Mouse (Mus musculus): ENCODE measurements around the gene Pinlyp.

Gene Pinlyp

DNA sequence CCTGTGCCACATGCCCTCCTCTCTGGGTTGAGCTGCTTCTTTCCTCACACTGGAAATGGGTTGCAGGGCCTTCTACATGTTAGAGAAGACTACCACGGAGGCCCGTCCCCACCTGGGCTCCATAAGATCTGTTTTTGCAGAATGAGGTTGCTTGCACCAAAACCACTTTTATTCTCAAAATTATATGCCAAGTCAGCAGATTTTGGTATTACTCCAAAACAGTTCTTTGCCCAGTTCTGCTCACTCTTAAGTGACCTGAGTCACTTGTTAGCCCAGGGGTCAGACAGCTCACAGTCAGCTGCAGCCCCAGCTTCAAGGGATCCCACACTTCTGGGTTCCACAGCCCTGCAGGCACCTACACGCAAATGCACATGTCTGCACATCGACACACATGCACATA lies 15.5 kb upstream of the Pinlyp start:
- no peak for DNase-seq (ENCODE audit: low spot score)

DNA sequence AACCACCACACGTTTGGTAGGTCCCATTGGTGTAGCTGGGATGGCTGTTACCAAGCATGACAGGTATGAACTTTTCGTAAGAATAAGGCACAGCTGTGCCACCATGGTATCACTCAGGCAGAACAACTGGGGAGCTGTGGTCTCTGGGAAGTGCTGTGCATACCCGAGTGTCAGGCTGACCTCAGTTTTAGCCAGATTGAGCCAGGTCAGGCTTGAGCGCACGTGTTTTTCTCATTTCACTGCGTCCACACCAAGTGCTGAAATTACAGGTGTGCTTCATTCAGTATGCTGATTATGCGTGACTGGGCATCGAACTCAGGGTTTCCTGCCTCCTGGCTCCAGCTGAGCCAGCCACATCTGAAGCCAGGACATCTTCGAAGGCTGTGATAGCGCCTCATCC lies 9.9 kb upstream of the Pinlyp start:
- no peak for DNase-seq (ENCODE audit: low spot score)

DNA sequence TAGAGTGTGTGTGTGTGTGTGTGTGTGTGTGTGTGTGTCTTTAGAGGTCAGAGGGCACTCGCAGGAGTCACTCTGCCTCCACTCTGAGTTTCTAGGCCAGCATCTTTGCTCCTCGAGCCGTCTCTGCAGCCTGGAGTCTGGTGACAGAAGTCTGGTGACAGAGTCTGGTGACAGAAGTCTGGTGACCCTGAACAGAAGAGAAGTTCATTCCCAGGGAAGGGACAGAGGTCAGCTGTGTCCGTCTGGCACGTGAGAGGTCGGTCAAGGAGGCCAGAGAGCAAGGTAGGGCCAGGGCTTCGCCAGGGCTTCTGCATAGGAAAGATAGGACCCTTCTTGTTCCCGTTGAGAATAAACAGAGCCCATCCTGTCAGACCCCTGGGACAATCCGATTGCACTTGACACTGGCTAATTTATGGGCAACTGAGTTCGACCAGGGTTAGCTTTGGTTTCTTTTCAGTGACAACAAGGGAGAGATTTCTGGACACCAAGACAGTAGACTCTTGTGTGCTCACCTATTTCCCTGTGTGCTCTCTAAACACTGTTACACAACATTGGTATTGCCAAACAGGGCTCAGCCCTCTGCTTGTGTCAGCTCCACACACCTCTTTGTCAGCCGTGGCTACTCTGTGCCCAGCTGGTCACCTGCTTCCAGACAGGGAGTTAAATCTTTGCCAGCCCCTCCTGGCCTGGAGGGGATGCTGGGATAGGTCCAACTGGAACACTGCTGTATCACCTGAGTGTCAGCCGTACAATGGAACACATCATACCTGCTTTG lies 6.3 kb upstream of the Pinlyp start:
- DNase-seq (ENCODE audit: low spot score): no peak

DNA sequence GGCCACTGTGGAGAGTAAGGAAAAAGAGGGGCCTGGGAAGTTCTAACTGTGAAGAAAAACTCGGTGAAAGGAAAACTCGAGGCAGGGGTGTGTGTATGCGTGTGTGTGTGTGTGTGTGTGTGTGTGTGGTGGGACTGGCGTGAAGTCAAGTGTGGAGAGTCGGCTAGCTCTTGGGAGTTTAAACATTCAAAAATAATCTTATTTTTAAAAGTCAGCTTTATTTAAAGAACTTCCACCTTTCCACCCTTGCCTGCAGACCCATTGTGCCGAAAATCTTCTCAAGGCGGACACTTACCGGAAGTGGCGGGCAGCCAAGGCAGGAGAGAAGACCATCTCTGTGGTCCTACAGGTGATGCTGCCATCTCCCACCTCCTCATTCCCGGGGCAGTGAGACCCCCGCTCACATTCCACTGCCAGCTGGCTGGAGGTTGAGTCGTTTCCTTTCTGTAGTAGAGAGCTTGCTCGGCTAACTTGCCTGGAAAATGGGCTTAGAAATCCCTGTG lies 1.7 kb upstream of the Pinlyp start:
- no peak for DNase-seq (ENCODE audit: low spot score)

DNA sequence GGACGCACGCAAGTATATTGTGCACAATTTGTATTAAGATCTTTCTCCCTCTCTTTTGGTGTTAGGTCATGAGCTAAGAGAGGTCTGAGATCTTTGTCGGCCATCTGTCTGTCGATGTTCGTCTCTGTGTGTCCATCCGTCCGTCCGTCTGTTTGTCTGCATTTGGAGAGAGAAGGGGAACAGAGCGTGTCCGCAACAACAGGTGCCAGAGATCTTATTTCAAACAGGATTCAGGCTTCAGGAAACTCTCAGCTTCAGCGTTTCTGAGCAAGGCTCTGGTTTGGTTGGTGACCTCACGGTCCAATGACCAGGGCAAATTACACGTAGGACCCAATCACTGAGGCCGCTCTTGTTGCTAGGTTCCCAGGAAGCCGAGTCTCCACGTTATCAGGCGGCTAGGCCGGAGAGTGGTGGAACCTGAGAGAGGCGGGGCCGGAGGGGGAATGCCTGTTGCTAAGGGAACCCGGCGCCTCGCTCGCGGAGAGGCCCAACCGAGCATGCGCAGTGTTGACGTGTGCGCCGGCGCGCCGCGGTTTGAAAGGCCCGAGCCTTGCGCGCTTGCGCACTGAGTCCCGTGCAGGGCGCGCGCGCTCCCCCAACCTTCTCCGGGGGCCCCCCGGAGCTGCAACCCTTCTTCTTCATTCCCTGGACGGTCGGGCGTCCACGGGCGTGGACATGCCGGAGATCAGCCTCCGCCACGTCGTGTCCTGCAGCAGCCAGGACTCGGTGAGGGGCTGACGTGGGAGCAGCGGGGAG lies 894 bp upstream of the Pinlyp start:
- DNase-seq (ENCODE audit: low spot score): peak; percentile 99

DNA sequence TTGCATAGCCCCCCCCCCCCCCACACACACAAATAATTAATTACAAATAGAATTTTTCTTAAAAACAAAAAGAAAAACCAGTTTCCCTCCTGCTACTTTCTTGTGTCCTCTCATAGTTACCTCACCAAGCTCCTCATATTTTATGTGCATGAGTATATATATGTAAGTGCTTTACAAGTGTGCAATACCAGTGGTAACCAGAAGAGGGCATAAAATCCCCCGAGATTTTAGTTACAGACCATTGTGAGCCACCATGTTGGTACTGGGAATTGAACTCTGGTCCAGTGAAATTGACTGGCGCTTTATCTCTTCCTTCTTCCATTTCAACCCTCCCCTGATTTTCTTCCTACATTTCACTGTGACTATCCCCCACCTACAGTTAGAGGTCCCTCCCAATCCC lies 1.4 kb downstream of the Pinlyp start:
- DNase-seq (ENCODE audit: low spot score): no peak

DNA sequence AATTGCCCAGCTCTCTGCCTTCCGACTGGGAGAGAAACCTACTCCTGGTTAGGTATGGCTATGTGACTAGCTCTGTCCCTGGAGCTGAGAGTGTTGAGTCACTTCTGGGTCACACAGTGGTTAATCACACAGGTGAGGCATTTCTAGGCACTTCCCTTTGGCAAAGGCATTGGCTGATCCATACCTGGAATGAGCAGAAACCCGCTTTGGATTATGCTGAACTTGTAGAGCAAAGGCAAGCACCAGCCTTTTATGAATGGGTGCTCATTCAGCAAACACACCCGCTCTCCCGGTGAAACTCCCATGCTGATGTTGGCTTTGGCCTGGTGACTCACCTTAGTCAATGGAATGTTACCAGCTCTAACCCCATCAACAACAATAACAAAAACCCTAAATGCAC lies 6.2 kb downstream of the Pinlyp start:
- DNase-seq (ENCODE audit: low spot score): no peak

DNA sequence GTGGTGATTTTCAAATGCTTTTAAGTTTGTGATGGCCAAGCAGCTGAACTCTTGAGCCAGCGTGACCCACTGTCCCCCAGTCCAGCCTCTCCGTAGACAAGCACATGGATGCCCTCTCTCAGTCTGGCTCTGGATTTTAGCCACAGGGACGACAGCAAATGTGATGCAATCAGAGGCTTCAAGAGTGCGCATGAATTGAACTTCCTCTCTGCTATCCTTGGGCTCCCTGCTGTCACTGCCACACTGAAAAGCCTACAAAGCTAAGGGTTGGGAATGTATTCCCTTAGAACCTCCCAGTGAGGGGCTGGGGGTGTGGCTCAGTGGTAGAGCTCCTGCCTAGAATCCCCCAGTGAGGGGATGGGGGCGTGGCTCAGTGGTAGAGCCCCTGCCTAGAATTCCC lies 7.2 kb downstream of the Pinlyp start:
- DNase-seq (ENCODE audit: low spot score): no peak

DNA sequence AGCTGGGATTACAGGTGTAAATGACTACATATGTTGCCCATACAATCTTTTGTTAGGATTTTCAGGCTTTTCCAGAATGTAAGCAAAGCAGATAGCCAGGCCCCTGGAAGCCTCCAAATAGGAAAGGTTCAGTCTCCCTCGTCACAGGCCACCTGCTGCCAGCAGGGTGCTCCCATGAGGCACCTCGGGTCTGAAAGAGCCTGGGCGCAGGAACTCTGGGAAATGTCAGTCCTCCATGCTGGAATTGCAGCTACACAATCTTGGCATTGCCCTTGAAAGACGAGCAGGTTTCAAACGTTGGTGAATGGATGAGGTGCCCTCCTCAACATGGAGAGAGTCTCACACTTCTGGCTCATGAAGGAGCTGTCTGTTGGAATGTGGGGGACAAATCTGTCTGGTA lies 7.8 kb downstream of the Pinlyp start:
- no peak for DNase-seq (ENCODE audit: low spot score)

DNA sequence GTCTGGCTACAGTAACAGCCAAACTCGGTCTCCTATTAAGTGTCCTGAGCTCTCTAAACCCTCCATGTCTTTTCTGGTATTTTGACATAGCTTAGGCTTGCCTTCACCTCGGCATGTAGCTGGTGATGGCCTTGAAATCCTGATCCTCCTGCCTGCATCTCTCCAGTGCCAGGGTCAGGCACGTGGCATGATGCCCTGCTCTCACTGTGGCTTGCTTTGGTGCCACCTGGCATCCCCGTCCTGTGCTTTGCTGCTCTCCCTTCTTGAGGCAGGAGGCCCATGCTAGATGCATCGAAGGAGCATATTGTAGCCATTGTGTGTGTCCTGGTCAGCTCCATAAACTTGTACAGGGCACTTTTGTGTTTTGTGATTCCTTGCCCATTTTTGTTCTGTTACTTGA lies 8.3 kb downstream of the Pinlyp start:
- DNase-seq (ENCODE audit: low spot score): no peak

DNA sequence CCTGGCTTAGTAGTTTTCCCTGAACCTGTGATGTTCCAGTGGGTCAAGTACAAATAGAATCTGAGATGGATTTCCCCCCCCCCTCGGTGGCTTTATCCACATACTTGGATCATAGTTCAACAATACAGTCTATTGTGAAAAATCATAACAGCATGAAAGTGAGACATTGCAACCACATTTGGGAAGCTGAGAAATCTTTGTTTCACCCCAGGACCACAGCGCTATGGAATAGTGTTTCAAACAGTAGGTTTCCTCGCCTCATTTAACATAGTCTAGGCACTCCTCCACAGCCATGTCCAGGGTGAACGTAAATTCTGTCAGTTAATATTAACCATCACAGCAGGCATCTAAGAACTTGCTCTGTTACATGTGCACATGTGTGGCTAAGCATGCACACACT lies 8.8 kb downstream of the Pinlyp start:
- DNase-seq (ENCODE audit: low spot score): no peak

DNA sequence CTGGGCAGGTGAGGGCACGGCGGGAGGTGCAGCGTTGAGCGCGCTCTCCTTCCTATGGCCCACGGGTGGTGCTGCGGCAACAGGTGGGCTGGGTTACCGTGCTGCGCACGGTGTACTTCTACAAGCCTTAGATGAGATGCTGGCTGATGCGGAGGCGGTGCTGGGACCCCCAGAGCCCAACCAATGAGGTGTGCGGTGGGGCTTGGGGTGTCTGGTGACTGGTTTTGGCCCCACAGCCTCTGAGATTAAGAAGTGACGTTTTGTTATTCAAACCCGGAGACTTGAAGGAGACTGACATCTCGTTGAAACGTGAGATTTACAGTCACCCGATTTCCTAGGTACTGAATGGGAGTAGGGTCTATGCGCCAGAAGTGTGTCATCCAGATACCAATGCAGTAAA lies 11.6 kb downstream of the Pinlyp start:
- DNase-seq (ENCODE audit: low spot score): no peak

DNA sequence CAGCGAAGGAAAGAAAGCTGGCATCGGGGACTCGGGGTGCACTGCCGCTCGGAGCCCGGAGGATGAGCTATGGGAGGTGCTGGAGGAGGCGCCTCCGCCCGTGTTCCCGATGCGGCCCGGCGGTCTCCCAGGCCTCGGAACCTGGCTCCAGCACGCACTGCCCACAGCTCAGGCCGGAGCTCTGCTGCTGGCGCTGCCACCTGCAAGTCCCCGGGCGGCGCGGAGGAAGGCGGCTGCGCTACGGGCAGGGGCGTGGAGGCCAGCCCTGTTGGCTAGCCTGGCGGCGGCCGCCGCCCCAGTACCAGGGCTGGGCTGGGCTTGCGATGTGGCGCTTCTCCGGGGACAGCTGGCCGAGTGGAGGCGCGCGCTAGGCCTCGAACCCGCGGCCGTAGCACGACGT lies 12.1 kb downstream of the Pinlyp start:
- DNase-seq (ENCODE audit: low spot score): peak; percentile 40

DNA sequence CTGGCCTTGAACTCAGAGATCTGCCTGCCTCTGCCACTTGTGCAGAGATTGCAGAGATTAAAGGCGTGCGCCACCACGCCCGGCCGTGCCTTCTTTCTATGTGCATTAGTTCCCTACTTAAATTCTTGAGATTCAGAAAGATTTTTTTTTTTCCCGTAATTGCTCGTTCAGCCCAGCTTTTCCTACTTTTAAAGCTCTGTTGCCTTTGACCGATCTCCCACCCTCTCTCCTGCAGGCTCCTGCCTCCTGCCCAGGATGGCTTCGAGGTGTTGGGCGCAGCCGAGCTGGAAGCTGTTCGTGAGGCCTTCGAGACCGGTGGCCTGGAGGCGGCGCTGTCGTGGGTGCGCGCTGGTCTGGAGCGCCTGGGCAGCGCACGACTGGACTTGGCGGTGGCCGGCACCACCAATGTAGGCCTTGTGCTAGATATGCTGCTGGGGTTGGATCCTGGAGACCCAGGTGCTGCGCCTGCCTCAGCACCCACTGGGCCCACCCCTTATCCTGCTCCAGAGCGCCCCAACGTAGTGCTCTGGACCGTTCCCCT lies 12.8 kb downstream of the Pinlyp start:
- no peak for DNase-seq (ENCODE audit: low spot score)

DNA sequence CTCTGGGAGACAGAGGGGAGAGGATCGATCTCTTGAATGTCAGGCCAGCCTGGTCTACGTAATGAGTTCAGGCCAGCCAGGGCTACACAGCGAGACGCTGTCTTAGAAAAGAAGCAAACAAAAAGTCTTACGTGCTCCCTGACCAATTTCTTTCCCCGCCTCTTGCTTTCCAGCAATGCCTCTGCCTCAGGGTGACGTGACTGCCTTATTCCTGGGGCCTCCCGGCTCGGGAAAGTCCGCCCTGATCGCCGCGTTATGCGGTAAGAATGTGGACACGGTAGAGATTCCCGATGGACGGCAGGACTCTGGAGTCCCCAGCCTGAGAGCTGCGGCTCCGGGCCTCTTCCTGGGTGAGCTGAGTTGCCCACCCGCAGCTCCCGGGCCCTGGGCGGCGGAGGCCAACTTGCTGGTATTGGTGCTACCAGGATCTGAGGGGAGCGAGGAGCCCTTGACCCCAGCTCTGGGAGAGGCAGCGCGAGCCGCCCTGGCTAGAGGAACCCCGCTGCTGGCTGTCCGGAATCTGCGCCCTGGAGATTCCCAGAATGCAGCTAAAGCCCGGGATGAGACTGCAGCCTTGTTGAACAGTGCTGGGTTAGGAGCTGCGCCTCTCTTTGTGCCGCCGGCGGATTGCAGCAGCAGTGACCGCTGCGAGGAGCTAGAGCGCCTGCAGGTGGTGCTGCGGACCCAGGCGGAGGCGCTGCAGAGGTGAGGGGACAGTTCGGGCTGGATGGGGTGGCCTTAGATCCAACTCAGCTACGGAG lies 14.5 kb downstream of the Pinlyp start:
- DNase-seq (ENCODE audit: low spot score): peak; percentile 84

DNA sequence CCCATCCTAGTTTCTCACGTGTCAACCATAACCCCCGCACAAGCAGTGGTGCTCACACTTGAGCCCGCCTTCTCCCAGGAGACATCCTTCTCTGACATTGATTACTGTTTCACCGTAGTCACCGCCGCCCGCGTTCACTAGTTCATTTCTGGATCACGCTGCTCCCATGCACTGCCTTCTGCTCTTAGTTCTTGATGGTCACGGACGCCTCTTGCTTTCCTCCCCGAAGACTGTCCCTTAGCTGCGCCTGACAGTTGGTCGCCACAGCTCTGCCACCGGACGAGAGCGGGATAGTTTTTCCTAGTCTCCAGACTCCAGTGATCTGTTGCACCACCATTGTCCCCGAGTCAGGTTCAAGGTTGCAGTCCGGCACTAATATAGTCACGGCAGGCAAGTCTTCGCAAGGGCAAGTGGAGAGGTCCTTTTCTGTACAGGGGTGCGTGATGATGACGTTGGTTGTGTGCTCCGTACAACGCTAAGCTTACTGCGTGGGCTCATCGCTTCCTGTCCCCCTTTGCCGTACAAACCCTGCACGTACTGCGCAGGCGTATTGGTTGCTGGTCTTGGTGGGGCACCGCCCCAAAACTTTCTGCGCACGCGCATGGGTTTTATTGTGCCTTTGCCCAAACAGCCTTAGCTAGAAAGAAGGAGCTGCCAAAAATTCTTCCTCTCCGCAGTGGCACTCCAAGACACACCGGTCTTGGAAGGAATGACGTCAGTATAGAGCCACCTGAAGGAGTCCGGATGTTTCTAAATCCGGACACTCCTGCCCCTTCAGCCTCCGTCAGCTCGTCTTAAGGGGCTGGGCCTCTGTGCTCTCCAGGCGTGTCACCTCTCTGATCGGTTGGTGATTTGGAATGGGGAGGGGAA lies 15.6 kb downstream of the Pinlyp start, which contains the start of gene Irgq:
Irgq (plus strand) TSS at position 628 of the 870 bp plus-strand sequence.
- peak; percentile 98 for DNase-seq (ENCODE audit: low spot score)

DNA sequence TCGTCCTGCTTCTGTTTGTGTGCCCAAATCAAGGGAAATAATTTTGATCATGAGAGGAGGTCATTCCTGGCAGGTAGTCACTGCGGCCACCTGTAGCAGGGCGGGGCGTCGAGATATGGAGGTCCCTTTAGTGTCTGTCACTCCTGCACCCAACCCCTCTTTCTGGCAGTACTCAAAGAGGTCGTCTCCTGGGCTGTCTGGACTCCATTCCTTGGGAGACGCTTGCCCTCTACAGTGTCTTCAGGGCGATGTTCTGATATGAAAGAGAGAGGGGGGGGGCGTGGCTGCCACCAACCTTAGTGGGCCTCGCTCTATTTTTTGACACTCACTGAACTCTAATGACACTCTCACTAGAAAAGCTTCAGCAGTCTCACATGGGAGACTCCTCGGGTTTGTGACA lies 16.3 kb downstream of the Pinlyp start:
- DNase-seq (ENCODE audit: low spot score): no peak

DNA sequence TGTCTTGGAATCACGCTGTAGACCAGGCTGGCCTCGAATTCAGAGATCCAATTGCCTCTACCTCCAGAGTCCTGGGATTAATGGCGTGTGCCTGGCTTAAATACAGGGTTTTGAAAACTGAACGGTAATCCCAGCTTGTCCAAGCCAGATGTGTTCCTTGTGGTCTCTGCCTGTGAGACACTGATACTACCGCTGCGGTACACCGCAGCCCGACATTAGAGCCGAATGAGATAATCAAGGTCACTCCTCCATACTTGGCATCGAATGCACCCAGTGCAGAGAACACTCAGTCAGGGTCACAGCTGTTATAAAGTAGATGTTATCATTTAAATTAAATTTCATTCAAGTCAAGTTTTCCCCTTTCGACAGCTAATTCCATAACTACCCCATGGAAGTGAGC lies 17.1 kb downstream of the Pinlyp start:
- no peak for DNase-seq (ENCODE audit: low spot score)

DNA sequence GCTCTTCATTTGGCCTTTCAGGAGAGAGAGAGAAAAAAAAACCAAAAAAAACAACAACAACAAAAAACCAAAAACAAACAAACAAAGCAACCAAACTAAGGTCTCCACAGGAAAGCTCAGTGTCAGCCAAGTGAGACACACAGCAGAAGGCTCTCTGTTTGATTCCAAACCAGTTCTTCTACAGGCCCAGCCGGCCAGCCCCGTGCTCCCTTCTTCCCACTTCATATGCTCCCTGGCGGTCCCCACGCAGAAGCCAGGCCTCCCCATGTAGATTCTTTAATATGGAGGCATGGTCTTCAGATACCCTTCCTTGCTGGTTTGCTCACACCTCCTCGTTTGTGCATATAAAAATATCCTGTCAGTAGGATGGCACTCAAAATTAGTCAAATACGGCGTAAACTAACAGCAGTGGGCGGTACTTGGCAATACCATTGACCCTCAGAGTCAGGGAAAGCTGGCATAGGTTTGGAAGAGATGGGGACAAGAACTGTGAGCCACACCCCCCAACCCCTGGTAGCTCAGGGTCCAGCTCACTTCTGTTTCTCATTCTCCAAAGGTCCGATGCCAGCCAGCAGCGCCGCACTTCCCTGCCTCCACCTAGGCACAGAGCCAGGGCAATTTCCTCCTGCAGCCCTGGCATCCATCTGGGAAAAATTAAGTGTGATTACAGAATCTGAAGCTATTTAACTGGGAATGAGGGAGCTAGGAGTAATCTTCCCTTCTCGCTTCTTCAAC lies 20.1 kb downstream of the Pinlyp start:
- no peak for DNase-seq (ENCODE audit: low spot score)

DNA sequence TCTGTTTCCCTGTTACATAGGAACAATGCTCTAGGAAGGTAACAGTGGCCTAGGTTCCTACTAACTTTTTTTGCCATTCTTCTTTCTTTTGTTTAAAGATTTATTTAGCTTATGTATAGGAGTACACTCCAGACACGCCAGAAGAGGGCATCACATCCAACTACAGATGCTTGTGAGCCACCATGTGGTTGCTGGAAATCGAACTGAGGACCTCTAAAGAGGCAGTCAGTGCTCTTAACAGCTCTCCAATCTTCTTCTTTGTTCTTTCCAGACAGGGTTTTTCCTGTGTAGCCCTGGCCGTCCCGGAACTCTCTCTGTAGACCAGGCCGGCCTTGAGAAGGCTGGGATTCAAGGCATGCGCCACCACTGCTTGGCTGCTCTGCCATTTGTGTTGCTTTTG lies 20.9 kb downstream of the Pinlyp start:
- DNase-seq (ENCODE audit: low spot score): no peak

DNA sequence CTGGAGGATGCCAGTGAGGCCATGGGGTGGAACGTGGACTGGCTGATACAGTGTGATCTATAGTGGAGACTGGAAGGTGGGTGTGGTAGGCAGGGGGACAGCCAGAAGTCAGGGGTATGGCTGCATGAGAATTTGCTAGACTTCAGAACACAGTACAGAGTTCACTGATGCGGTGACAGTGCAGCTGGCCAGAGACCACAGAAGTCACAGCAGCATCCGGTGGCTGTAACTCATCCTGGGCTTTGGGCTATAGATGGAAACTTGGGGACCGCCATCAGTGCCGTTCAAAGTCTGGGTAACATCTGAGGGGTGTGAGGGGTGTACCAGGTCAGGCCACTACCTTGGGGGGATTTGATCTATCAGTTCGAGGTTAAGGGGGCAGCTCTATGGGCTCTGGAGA lies 22.2 kb downstream of the Pinlyp start:
- no peak for DNase-seq (ENCODE audit: low spot score)

Measured in testis, postnatal 10 days (tissue).